Mouse (Mus musculus): ENCODE results near the gene Rnf103. TPM values are rescaled to one million over a fixed set of nuclear protein-coding genes. Genes with fewer than 3 reads are reported as not detected.
"Not testable (repeated sequence)": the region's sequence is repeated elsewhere in the genome, so short reads cannot be mapped to it uniquely, and the experiment has no call there.

Gene Rnf103
- polyA plus RNA-seq (2015; fragmentation: Nextera tagmentation; extraction: Ambion mirVana): 26.2 and 27.3 TPM in 2 replicates

DNA sequence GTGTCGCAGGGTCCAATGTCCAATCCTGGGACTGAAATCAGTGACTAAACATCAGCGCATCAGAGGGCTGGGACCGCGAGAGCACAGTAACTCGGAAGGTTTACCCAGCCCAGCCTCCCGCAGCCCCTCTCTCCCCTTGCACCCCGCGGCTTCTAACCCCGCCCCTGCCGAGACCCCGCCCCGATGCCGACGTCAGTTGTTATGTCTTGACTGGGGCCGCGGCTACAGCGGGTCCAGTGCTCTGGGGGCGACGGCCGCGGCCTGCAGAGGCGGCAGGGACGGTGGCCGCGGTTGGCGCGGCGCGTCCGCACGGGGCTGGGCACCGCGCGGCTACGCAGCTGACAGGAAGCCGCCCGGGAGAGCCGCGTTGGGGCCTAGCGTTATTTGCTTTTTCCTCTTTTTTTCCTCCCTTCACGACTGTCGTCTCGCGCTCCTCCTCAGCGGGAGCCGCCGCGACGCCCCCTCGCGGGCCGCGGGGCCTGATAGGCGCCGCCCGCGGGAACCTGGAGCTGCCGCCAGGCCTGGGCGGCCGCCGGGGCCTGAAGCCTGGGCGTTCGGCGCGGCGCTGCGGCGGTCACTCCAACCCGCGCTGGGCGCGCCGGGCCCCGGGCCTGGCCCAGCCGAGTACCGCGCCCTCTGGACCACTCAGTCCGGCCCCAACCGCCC is at the start of gene Rnf103:
Gene Rnf103 (plus strand): TSS at position 220 of the 666 bp plus-strand sequence.
- peak within 1 kb of the TSS; percentile 62 for H3K4me3 ChIP-seq
- H3K9ac ChIP-seq (replicated peaks): peak within 1 kb of the TSS; percentile 99
- ATAC-seq (replicated peaks): peak; percentile 98
- H3K27me3 ChIP-seq: no peaks in the 10 kb centered on the region
- under 1% methylated on average over 60 of the region's 79 CpGs for WGBS
- peaks cover 22% of the 10 kb centered on the region for H3K4me1 ChIP-seq
- peak within 1 kb of the TSS; percentile 43 for H3K4me2 ChIP-seq (replicated peaks)
- H3K36me3 ChIP-seq: peaks cover 6% of the 10 kb centered on the region; the same call in 1 of the 2 replicates
- peak within 1 kb of the TSS; percentile 99 for H3K27ac ChIP-seq (replicated peaks)
- H3K9me3 ChIP-seq: no peaks in the 10 kb centered on the region

DNA sequence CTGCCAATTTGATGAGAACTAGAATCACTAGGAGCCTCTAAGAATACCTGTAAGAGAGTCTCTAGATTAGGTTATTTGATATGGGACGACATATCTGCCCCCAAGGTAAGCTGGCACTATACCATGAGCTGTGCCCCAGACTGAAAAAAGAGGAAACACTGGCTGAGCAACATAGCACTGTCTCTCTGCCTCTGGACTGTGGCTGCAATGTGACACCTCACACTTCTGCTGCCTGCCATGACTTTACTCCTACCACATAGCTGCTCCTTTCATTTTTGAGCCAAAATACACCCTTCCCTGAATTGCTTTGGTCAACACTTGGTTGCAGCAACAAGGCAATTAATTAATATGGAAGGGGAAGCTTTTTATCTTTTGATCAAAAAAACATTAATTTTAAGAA is 48.9 kb upstream of the Rnf103 start:
- Histone ChIP-seq H3K4me3 (no peak overlapping the region), H3K9ac (replicated peaks) (no peak overlapping the region), H3K27ac (replicated peaks) (no peak overlapping the region), H3K9me3 (no peaks in the 10 kb centered on the region), H3K27me3 (no peaks in the 10 kb centered on the region), H3K4me1 (peaks cover 10% of the 10 kb centered on the region), H3K4me2 (replicated peaks) (no peak overlapping the region), H3K36me3 (no peaks in the 10 kb centered on the region)
- 74% methylated on average over 1 of the region's 1 CpGs for WGBS
- ATAC-seq (replicated peaks): no peak

DNA sequence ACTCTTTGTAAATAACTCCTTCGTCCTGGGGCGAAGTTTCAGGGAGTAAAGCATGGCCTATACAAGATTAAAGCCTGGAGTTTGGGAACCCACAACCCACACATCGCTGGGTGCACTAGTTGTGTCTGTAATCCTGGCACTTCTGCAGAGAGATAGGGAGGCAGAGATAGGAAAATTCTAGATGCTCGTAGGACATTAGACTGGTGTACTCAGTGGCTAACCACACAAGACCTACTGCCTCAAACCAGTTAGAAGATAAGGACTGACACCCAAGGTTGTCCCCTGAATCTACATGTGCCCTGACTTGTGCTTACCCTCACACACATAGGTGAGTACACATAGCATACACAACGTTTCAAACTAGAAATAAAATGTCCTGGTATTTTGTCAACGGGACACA is 48.1 kb upstream of the Rnf103 start:
- Histone ChIP-seq H3K27me3 (no peaks in the 10 kb centered on the region), H3K4me1 (peaks cover 10% of the 10 kb centered on the region), H3K9ac (replicated peaks) (no peak overlapping the region), H3K9me3 (no peaks in the 10 kb centered on the region), H3K4me3 (no peak overlapping the region), H3K27ac (replicated peaks) (no peak overlapping the region), H3K36me3 (no peaks in the 10 kb centered on the region), H3K4me2 (replicated peaks) (no peak overlapping the region)
- no peak for ATAC-seq (replicated peaks)
- 87% methylated on average over 6 of the region's 6 CpGs for WGBS

DNA sequence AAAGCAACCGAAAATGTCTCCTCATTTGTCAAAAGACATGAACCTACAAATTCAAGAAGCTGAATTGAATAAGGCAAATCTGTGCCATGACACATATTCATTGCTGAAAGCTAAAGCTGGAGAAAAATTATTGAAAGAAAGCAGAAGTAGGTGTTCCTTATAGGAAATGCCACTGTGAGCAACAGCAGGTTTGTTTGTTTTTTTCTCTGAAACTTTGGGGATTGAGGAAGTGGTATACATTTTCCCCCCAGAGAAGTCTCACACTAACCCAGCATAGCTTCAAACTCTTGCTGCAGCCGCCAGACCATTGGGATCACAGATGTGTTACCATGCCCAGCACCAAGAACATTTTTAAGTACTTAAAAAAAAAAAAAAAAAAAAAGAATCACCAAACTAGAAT is 40.9 kb upstream of the Rnf103 start:
- no peak for ATAC-seq (replicated peaks)
- Histone ChIP-seq H3K9me3 (no peaks in the 10 kb centered on the region), H3K36me3 (no peaks in the 10 kb centered on the region), H3K4me2 (replicated peaks) (no peak overlapping the region), H3K4me1 (no peaks in the 10 kb centered on the region), H3K27ac (replicated peaks) (no peak overlapping the region), H3K9ac (replicated peaks) (no peak overlapping the region), H3K27me3 (no peaks in the 10 kb centered on the region), H3K4me3 (no peak overlapping the region)
- 80% methylated on average over 2 of the region's 2 CpGs for WGBS

DNA sequence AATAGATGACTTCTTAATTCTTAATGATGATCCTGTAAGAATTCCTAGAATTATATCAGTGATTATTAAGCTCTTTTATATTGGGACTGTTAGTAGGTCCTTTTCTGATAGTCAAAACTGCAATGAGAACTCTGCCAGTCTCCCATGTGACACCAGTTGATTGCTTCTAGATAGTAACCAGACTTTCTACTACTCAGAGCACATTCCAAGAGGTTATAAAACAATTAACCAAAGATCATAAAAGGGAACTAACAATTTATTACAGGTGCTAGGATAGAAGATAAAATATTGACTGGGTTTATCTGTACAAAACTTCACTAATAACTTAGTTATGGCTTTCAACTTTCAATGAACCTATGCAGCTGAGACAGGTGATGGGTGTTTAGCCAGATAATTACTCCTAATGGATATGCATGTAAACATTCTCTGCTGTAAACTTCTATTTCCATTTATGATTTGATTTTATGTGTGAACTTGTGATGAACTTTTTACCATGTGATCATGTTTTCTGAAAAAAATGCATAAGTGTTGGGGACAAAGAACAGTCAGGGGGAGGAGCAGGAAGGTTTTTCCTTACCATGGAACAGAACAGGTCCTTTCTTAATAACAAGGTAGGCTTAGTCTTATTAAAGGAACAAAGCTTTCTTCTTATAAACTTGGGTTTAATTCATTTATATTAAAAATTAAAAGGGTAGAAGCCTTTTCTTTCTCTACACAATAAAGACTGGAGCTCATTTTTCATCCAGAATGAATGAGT is 39.5 kb upstream of the Rnf103 start:
- H3K36me3 ChIP-seq; H3K4me2 ChIP-seq (replicated peaks); H3K4me1 ChIP-seq; ATAC-seq (replicated peaks); H3K4me3 ChIP-seq; H3K9ac ChIP-seq (replicated peaks); H3K27ac ChIP-seq (replicated peaks); H3K27me3 ChIP-seq; H3K9me3 ChIP-seq: not testable (repeated sequence)

DNA sequence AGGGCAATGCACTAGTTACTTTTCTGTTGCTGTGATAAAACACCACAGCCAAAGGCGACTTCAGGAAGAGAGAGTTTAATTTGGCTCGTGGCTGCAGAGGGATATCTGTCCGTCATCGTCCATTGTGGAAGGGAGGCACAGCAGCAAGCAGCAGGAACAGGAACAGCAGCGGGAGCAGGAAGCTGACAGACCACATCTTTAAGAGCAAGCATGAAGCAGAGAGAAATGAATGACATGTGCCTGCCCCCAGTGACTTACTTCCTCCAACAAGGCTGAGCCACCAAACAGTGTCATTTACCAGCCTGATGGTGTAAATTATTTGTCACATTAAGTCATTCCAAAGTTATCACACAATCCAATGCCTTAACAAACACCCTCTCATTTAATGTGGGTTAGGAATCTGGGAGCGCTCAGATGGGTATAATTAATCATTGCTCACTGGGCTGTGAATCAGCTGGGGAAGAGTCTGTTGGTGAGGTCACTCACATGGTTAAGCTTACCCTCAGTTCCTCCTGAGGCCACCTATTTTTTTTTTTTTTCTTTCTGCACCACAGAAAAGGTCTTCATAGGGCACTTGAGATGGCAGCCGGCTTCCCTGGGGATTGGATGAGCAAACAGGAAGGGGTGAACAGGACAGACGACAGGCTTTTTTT is 35.6 kb upstream of the Rnf103 start:
- no peaks in the 10 kb centered on the region for H3K9me3 ChIP-seq
- WGBS: 79% methylated on average over 8 of the region's 8 CpGs
- no peaks in the 10 kb centered on the region for H3K4me1 ChIP-seq
- H3K4me2 ChIP-seq (replicated peaks): no peak overlapping the region
- no peak for ATAC-seq (replicated peaks)
- H3K4me3 ChIP-seq: no peak overlapping the region
- H3K27me3 ChIP-seq: no peaks in the 10 kb centered on the region
- H3K9ac ChIP-seq (replicated peaks): no peak overlapping the region
- no peaks in the 10 kb centered on the region for H3K36me3 ChIP-seq
- H3K27ac ChIP-seq (replicated peaks): no peak overlapping the region

DNA sequence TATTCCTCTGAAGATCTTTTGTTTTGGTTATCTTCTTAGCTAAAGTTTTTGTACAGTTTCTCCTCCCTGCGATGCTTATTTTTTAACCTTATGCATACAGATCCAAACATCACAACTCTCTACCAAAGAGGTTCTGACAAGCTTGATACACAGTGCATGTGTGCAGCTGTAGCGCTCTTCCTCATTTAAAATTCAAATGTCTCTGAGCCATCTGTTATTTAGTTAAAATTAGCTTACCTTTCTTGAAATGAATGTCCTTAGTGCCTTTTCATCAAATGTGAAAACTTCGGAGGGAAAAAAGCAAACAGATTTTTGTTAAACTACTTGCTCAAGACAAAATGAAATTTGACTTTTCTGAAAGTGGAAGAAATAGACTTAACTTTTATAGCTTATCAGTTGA is 28.5 kb upstream of the Rnf103 start:
- Histone ChIP-seq H3K4me3 (no peak overlapping the region), H3K9ac (replicated peaks) (no peak overlapping the region), H3K27ac (replicated peaks) (no peak overlapping the region), H3K4me1 (peaks cover 7% of the 10 kb centered on the region; the same call in 1 of the 2 replicates), H3K36me3 (no peaks in the 10 kb centered on the region), H3K4me2 (replicated peaks) (no peak overlapping the region), H3K9me3 (no peaks in the 10 kb centered on the region), H3K27me3 (no peaks in the 10 kb centered on the region)
- WGBS: 48% methylated on average over 3 of the region's 3 CpGs
- ATAC-seq (replicated peaks): no peak

DNA sequence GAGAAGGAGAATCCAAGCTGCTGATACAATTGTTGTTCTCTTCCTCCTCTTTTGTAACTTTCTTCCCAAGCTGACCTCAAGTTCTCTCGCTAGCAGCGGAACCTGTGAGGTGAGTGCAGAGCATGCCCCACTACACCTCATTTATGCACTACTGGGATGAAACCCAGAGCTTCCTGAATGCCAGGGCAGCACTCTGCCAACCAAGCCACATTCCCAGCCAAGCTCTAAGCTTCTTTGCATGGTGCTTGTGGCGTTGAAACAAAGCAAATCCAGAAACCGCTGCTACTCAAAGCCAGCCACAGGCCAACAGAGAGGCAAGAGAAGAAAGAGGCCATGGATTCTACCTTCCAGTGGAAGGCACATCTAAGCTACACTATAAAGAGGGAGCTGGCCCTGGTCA is 25.9 kb upstream of the Rnf103 start:
- Histone ChIP-seq H3K27ac (replicated peaks) (no peak overlapping the region), H3K36me3 (no peaks in the 10 kb centered on the region), H3K9ac (replicated peaks) (no peak overlapping the region), H3K27me3 (no peaks in the 10 kb centered on the region), H3K4me3 (no peak overlapping the region), H3K4me1 (peaks cover 7% of the 10 kb centered on the region; the same call in 1 of the 2 replicates), H3K9me3 (no peaks in the 10 kb centered on the region), H3K4me2 (replicated peaks) (no peak overlapping the region)
- WGBS: 58% methylated on average over 4 of the region's 4 CpGs
- ATAC-seq (replicated peaks): no peak

DNA sequence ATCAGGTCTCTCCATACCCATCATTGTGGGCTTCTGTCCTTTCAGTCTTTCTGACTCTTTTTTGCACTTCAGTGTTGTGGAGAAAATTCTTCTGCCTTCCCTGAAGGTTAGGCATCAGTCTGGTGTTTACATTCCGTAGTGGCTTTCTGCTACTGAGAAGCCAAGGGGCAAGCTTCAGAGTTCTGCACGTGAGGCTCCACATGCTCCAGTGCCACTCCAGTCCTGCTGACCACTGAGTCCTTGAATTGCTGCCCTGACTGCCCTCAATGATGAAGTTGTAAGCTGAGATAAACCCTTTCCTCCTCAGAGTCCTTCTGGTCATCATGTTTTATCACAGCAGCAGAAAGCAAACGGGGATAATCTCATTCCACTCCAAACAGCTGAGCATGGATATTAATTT is 24.4 kb upstream of the Rnf103 start:
- H3K4me3 ChIP-seq: no peak overlapping the region
- H3K27ac ChIP-seq (replicated peaks): no peak overlapping the region
- no peaks in the 10 kb centered on the region for H3K36me3 ChIP-seq
- H3K9ac ChIP-seq (replicated peaks): no peak overlapping the region
- no peaks in the 10 kb centered on the region for H3K27me3 ChIP-seq
- no peaks in the 10 kb centered on the region for H3K9me3 ChIP-seq
- ATAC-seq (replicated peaks): no peak
- 78% methylated on average over 3 of the region's 3 CpGs for WGBS
- no peak overlapping the region for H3K4me2 ChIP-seq (replicated peaks)
- H3K4me1 ChIP-seq: peaks cover 7% of the 10 kb centered on the region; the same call in 1 of the 2 replicates

DNA sequence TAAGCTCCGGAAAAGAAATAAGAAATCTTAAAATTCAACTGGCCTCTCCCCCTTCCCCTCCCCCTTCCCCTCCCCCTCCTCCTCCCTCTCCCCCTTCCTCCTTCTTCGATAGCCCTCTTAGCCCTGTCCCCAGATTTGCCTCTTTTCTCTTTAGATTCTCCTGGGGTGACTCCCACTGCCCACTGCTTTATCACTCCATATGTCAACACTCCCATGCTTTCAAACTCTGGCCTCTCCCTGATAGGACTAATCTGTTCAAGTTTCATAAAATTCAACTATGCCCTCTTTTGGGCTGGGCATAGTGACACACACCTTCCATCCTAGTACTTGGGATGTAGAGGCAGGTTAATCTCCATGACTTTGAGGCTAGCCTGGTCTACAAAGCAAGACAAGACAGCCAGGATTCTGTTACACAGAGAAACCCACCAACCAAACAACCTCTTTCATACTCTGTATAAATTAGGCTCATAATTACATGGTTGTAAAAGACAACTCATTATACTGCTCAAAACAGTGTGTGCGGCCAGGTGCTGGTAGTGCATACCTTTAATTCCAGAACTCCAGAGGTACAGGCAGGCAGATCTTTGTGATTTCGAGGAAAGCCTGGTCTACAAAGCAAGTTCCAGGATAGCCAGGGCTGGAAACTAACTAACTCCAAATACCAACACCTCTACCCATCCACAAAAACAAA is 21.7 kb upstream of the Rnf103 start:
- WGBS: 78% methylated on average over 4 of the region's 4 CpGs
- Histone ChIP-seq H3K9me3 (no peaks in the 10 kb centered on the region), H3K27ac (replicated peaks) (no peak overlapping the region), H3K36me3 (no peaks in the 10 kb centered on the region), H3K4me3 (no peak overlapping the region), H3K9ac (replicated peaks) (no peak overlapping the region), H3K27me3 (no peaks in the 10 kb centered on the region), H3K4me1 (no peaks in the 10 kb centered on the region), H3K4me2 (replicated peaks) (no peak overlapping the region)
- no peak for ATAC-seq (replicated peaks)

DNA sequence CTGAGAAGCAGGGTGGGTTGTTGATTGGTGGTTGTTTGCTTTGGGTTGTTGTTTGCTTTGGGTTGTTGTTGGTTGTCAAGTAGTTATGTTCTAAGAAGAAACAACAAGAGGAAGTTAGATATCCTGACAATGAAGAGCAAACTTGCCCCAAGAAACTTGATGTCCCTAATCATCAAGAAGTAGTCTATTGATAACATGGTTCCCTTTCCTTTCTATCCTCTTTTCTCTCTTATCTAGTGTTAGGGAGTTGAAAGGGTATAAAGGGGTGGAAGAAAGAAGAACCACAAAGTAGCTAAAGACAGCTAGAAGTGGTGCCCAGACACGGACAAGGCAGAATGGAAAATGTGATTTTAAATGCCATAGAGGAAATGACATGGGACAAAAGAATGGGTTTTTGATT is 20.9 kb upstream of the Rnf103 start:
- Histone ChIP-seq H3K4me3 (no peak overlapping the region), H3K27me3 (no peaks in the 10 kb centered on the region), H3K9me3 (no peaks in the 10 kb centered on the region), H3K9ac (replicated peaks) (no peak overlapping the region), H3K36me3 (no peaks in the 10 kb centered on the region), H3K4me2 (replicated peaks) (no peak overlapping the region), H3K4me1 (no peaks in the 10 kb centered on the region), H3K27ac (replicated peaks) (no peak overlapping the region)
- no peak for ATAC-seq (replicated peaks)
- WGBS: 73% methylated on average over 1 of the region's 1 CpGs

DNA sequence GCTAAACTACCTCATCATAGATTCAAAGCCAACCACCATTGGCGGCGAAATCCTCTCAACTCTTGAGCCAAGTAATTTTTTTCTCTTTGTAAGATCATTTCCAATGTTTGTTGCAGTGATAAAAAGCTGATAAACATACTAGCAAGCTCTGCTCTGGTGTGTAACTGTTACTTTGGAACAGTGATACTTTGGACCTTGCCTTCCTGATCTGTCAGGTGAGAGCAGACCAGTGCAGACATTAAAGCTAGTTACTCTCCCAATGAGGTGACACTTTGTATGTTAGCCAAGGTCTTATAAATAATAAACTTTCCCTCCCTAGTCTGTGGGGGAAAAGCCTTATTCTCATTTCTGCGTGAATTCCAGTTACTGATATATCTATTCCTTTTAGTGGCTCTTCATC is 18.1 kb upstream of the Rnf103 start:
- H3K4me3 ChIP-seq: no peak overlapping the region
- no peak overlapping the region for H3K27ac ChIP-seq (replicated peaks)
- no peak for ATAC-seq (replicated peaks)

More for the DNA sequence above, 18.1 kb upstream of the Rnf103 start:
- WGBS: 89% methylated on average over 3 of the region's 3 CpGs
- H3K9me3 ChIP-seq: no peaks in the 10 kb centered on the region
- H3K36me3 ChIP-seq: no peaks in the 10 kb centered on the region
- H3K27me3 ChIP-seq: no peaks in the 10 kb centered on the region
- H3K4me2 ChIP-seq (replicated peaks): no peak overlapping the region
- H3K9ac ChIP-seq (replicated peaks): no peak overlapping the region
- H3K4me1 ChIP-seq: no peaks in the 10 kb centered on the region
